Mouse (Mus musculus): Measurements from ENCODE around the gene Olfr1511.
"Not testable (repeated sequence)": the region's sequence is repeated elsewhere in the genome, so short reads cannot be mapped to it uniquely, and the experiment has no call there.

Gene Olfr1511
- long read RNA-seq, experiment 1: 0 reads
- long read RNA-seq, experiment 2: 0 reads

DNA sequence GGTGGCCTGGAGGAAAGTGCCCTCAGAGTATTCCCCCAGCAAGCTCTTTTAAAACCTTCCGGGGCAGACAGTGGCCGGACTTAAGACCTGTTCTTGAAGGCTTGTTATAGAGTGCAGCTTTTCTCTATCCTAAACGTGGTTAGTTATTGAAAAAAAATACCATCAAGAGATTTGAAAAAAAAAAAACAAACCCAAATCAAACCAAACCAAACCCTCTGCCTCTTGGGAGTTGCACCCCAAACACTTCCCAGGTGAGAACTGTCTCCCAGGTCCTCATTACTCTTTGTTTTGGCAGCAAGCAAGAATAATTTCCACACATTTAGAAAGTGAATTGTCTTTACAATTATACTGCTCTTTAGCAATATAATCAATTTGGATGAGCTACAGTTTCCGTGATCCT, at the start of gene Olfr1511:
Gene Olfr1511, minus strand, starts transcription at position 101 of the 400 bp plus-strand sequence.
- intact Hi-C loops (cut with DNase I): no loop called here

DNA sequence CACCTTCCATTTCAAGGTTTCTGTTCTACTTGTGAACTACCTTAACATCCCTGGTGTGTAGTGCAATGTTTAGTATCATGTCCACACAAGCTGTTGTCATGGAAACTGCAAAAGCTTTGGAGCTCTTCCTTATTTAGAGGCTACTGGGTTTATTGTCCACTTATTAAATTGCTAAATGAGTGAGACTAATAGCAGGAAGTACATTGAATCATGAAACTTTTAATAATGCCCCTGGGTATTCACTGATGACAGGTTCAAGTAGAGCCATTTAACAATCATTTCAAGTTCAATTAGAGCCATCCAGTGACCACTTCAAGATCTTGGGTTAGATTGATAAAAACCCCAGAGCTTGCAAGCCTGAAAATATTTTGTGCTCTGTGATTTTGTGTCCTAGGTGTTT, 45.5 kb upstream of the Olfr1511 start, which contains the start of gene Olfr1509:
Gene Olfr1509, plus strand, starts transcription at position 301 of the 400 bp plus-strand sequence.
- intact Hi-C loops (cut with DNase I): no loop called here

DNA sequence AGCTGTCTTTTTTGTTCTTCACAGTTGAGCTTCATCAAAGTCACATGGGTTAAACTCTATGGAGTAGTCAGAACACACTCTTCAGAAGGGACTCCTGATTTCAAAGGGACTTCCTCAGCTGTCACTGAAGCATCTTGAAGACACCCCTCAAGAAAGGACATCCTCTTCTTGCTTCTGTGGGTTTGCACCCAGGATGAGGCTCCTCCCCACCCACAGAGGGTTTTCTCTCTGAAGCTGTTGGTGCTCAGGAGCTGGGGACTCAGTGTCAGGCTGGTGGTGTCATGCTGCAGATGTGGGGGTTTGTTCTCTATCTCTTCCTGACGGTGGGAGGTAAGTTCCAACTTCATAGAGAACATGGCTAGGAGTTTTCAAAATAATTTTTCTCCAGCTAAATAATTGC, 30.5 kb upstream of the Olfr1511 start:
- intact Hi-C loops (cut with DNase I): no loop called here

DNA sequence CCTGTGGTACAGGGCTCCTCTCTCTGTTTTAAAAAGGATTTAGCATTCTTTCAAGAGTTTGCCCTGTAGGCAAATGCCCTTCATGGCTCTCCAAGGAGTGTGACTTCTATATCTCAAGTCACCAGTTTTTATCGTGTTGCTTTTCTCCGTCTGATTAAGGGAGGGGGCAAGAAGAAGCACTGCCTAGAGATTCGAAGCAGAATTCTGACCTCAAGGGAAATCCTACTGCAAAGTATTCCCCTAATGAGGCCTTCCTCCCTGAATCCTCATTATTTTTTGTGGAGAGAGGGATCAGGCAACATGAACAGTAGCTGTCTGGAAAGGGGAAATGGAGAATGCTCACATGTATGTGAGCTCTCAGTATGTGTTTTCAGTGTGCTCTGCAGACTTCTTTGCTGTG, 17.1 kb upstream of the Olfr1511 start, which contains the start of gene Olfr1510:
Gene Olfr1510, minus strand, starts transcription at position 101 of the 400 bp plus-strand sequence.
- intact Hi-C loops (cut with DNase I): no loop called here

DNA sequence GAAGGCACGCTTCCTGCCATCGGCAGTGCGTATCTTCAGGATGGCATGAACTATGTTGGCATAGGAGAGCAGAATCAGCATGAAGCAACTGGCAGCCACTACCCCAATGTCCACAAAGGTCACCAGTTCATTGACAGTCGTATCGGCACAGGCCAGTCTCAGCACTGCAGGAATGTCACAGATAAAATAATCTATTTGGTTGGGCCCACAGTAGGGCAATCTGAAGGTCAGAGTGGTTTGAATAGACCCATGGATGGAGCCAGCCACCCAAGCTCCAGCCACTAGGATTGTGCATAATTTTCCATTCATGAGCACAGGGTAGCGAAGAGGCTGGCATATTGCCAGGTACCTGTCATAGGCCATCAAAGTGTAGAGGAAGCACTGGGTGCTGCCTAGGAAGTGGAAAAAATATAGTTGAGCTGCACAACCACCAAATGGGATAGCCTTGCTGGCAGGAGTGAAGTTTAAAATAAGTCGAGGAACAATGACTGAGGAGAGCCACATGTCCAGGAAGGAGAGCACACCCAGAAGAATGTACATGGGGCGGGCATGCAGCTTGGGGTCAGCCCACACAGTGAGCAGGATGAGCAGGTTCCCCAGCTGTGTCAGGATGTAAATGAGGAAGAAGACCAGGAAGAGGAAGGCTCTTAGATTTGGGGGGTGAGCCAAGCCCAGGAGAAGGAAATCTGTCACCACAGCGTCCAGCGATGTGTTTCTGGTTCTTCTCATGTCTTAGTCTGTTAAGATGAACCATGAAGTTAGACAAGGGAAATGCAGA, 13.2 kb upstream of the Olfr1511 start:
- intact Hi-C loops (cut with DNase I): not testable (repeated sequence)

- intact Hi-C loops (cut with DNase I): not testable (repeated sequence)
Measured at GRCm38 (mm10) chr14:52390084-52390848, 6.9 kb downstream of the Olfr1511 start.

DNA sequence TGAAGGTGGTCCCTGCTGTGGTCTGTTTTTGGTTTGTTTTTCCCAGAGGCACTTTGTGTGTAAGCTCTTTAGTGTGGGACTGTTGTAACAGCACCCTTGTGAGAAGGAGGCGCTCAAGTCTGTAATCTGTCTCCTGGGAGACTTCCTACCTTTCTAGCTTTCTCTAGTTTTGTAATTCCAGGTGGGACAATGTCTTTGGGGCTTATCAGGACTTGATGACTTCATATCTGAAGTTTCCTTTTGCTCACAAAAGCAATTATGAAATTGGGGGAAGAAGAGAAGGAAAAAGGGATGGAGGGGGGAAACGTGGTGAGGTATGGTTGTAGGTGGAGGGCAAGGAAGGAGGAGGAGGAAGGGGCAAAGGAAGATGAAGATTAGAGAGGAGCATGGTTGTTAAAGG, 18.1 kb downstream of the Olfr1511 start, which contains the start of gene Olfr1512:
Gene Olfr1512, minus strand, starts transcription at position 101 of the 400 bp plus-strand sequence.
- intact Hi-C loops (cut with DNase I): no loop called here

- intact Hi-C loops (cut with DNase I): no loop called here
Measured at GRCm38 (mm10) chr14:52368741-52369140, 28.4 kb downstream of the Olfr1511 start.

- intact Hi-C loops (cut with DNase I): no loop called here
Measured at GRCm38 (mm10) chr14:52356308-52356707, 40.9 kb downstream of the Olfr1511 start, which contains the start of gene Olfr1513. TSS of gene Olfr1513 (minus strand) at chr14:52356408.
